Mouse (Mus musculus): ENCODE results near the gene Necab2. TPM values are rescaled to one million over a fixed set of nuclear protein-coding genes. Genes with fewer than 3 reads are reported as not detected.

Gene Necab2
- total and polyA plus RNA-seq, 2 experiments from 2014 or later = 56.1 to 58.5 TPM

DNA sequence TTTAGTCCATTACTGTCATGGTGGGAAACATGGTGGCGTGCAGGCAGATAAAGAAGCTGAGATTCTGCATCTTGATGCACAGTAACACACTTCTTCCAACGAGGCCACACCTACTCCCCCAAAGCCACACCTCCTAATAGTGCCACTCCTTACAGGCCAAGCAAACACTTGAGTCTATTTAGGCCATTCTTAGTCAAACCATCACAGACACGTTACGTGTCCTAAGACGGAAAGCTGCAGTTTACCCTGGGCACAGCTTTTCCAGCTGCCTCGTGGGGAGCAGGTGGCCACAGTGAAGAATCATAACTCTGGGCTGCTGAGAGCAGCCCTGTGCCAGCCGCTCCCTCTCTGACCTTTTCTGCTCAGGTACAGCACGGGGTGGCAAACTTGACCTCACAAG, 38.2 kb upstream of the Necab2 start:
- H3K9ac ChIP-seq = no peak overlapping the region
- H3K27me3 ChIP-seq (ENCODE audit: insufficient read depth, low read length) = no peaks in the 10 kb centered on the region
- peaks cover 62% of the 10 kb centered on the region for H3K36me3 ChIP-seq (ENCODE audit: insufficient read depth)
- no peak overlapping the region for H3K4me2 ChIP-seq (ENCODE audit: low read depth)
- no peak for DNase-seq
- 90% methylated on average over 8 of the region's 8 CpGs for WGBS
- H3K27ac ChIP-seq (ENCODE audit: low read depth, low read length) = no peak overlapping the region
- no peaks in the 10 kb centered on the region for H3K9me3 ChIP-seq (ENCODE audit: low read length)
- H3K4me1 ChIP-seq (ENCODE audit: insufficient read depth) = no peaks in the 10 kb centered on the region
- H3K4me3 ChIP-seq (ENCODE audit: low read depth, low read length) = no peak overlapping the region
- ATAC-seq = no peak
- no peak for TF ChIP-seq CTCF (IDR thresholded peaks at IDR 0.05; ENCODE audit: low read depth)

DNA sequence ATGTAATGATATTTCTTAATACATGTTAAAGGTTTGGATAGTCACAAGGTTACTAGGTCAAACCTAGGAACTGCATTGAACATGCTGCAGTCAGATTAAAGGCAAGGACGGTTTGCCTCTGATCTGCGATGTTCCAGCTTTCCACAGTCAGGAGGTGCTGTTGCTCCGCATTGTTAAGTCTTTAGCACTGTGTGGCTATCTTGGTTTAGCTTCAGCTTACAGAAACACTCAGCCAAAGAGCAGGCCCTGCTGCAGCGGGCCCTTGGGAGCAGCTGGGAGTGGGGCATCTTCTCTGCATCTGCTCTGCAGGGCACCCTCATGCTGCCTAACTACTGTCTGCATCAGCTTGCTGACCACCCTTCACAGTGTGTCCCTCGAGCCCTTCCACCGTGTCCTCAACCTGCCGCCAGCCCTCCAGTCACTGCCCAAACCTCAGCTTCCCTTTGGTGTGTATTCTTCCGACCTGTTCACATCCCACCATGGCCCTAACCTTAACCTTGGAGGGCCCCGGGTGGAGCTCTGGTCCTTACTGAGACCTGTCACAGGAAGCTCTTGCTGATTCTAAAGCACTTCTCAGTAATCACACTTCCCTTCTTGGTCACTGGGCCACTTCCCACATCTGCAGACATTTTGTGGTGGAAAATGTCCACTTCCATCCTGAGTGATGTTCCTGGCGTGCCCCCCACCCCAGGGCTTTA, 34.3 kb upstream of the Necab2 start:
- no peak overlapping the region for H3K4me2 ChIP-seq (ENCODE audit: low read depth)
- no peaks in the 10 kb centered on the region for H3K27me3 ChIP-seq (ENCODE audit: insufficient read depth, low read length)
- no peaks in the 10 kb centered on the region for H3K9me3 ChIP-seq (ENCODE audit: low read length)
- no peak overlapping the region for H3K9ac ChIP-seq
- H3K27ac ChIP-seq (ENCODE audit: low read depth, low read length) = no peak overlapping the region
- H3K36me3 ChIP-seq (ENCODE audit: insufficient read depth) = peaks cover 49% of the 10 kb centered on the region
- H3K4me1 ChIP-seq (ENCODE audit: insufficient read depth) = no peaks in the 10 kb centered on the region
- ATAC-seq (no peak), DNase-seq (no peak)
- no peak overlapping the region for H3K4me3 ChIP-seq (ENCODE audit: low read depth, low read length)
- TF ChIP-seq CTCF (IDR thresholded peaks at IDR 0.05; ENCODE audit: low read depth) = no peak
- WGBS = 59% methylated on average over 10 of the region's 10 CpGs

DNA sequence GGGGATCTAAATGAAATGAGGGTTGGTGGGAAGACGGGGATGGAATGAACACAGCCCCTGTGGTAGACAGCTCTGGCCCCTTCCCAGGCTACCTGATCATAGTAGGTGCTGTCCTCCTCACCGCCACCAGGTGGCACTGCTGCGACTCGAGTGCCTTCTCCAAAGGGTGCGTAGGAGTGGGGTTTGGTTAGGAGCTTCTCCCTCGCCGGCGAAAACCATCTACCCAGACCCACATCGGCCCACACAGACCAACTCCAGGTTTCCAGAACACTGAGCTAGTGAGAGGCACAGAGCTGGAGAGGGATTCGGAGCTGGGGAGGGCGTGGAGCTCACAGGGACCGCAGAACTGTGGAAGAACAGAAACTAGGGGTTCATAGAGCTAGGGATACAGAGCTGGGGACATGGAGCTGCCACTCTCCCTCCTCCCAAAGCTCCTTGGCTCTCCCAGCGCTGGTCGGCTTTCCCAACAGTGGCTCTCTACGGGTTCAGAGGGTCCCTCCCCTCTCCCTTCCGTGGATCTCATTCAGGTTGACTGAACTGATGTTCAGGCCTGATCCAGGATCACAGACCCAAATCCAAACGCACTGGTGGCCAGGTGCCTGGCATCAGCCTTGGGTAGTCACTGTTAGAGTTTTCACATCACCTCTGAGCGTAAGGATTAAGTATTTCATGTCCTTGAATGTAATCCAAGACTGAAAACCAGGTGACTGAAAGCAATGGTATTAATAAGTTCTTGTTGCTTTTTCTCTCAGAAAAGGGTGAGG, 33.6 kb upstream of the Necab2 start:
- Histone ChIP-seq H3K36me3 (ENCODE audit: insufficient read depth) (peaks cover 41% of the 10 kb centered on the region), H3K4me2 (ENCODE audit: low read depth) (peak overlapping the region; percentile 40), H3K4me1 (ENCODE audit: insufficient read depth) (no peaks in the 10 kb centered on the region), H3K9me3 (ENCODE audit: low read length) (no peaks in the 10 kb centered on the region), H3K4me3 (ENCODE audit: low read depth, low read length) (no peak overlapping the region), H3K9ac (0 out of 2 replicates have a peak overlapping the region, but pooled peaks have one; percentile 15), H3K27ac (ENCODE audit: low read depth, low read length) (no peak overlapping the region), H3K27me3 (ENCODE audit: insufficient read depth, low read length) (no peaks in the 10 kb centered on the region)
- whole genome bisulfite sequencing = 9% methylated on average over 18 of the region's 18 CpGs
- peak; percentile 97 for TF ChIP-seq CTCF (IDR thresholded peaks at IDR 0.05; ENCODE audit: low read depth)
- DNase-seq (peak; percentile 88), ATAC-seq (peak; percentile 83)

DNA sequence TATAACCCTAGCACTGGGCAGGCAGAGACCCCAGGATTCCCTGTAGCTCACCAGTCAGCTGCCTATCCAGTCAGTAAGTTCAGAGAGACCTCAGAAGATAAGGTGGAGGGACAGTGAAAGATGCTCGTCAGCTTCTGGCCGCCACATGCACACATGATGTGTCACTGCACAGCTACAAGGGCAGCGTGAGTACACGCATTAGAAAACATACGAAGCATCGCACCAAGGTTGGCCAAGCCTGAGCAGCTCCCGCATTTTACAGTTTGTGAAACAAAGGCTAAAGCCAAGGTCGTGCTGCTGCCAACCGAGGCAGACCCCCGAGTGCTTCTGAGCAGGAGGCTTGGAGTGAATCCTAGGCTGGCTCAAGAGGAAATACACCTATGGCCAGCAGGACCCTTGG, 32.9 kb upstream of the Necab2 start:
- WGBS = 83% methylated on average over 10 of the region's 10 CpGs

DNA sequence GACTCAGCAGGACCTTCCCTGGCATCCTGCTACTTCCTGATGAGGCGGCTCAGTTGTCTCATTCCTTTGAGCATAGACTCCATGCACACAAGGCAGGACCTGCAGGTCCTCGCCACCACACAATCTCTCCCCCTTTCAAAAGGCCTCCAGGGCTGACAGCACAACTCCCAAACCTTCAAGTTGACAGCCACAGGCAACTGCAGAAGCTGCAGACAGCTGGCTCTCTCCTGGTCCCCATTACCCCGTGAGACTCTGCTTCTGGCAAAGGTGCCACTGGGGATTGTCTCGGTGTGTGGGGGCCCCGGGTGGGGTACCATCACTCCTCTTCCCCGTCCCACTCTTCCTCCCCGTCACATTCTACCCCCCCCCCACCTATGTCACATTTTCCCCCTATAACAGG, 26.2 kb upstream of the Necab2 start:
- H3K4me1 ChIP-seq (ENCODE audit: insufficient read depth) = no peaks in the 10 kb centered on the region
- no peak for DNase-seq
- TF ChIP-seq CTCF (IDR thresholded peaks at IDR 0.05; ENCODE audit: low read depth) = no peak

More for the DNA sequence above, 32.9 kb upstream of the Necab2 start:
- H3K4me1 ChIP-seq (ENCODE audit: insufficient read depth) = no peaks in the 10 kb centered on the region
- DNase-seq = no peak
- no peak overlapping the region for H3K27ac ChIP-seq (ENCODE audit: low read depth, low read length)
- H3K27me3 ChIP-seq (ENCODE audit: insufficient read depth, low read length) = no peaks in the 10 kb centered on the region
- H3K4me3 ChIP-seq (ENCODE audit: low read depth, low read length) = no peak overlapping the region
- H3K9ac ChIP-seq = no peak overlapping the region
- peaks cover 34% of the 10 kb centered on the region for H3K36me3 ChIP-seq (ENCODE audit: insufficient read depth)
- no peak overlapping the region for H3K4me2 ChIP-seq (ENCODE audit: low read depth)
- no peaks in the 10 kb centered on the region for H3K9me3 ChIP-seq (ENCODE audit: low read length)
- TF ChIP-seq CTCF (IDR thresholded peaks at IDR 0.05; ENCODE audit: low read depth) = no peak
- no peak for ATAC-seq

DNA sequence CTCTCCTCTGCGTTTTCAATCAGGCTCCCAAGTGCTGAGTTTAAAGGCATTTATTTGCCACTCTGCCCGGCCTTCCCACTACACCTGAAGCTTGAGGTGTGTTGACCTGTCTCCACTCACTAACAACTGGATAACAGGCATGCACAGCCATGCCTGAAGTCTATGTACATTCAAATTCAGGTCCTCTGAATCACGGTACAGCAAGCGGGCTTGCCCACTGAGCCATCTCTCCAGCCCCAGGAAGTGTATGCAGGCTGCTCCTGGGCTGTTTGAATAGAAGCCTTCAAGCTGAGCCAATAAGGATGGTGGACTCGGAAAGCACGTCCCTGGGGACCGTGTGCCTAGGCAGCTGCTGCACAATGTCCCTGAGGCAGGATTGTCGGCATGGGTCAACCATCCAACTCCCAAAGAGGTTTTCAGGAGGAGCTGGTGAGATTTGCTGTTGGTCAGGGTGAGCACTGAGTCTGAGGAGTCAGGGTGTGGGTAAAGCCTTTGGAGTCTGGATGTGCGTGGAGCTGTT, 24.9 kb upstream of the Necab2 start:
- 60% methylated on average over 9 of the region's 9 CpGs for WGBS
- Histone ChIP-seq H3K27ac (ENCODE audit: low read depth, low read length) (no peak overlapping the region), H3K27me3 (ENCODE audit: insufficient read depth, low read length) (no peaks in the 10 kb centered on the region), H3K9ac (no peak overlapping the region), H3K36me3 (ENCODE audit: insufficient read depth) (no peaks in the 10 kb centered on the region), H3K4me1 (ENCODE audit: insufficient read depth) (no peaks in the 10 kb centered on the region), H3K4me2 (ENCODE audit: low read depth) (no peak overlapping the region), H3K9me3 (ENCODE audit: low read length) (no peaks in the 10 kb centered on the region), H3K4me3 (ENCODE audit: low read depth, low read length) (no peak overlapping the region)
- ATAC-seq = no peak
- no peak for DNase-seq
- no peak for TF ChIP-seq CTCF (IDR thresholded peaks at IDR 0.05; ENCODE audit: low read depth)

More for the DNA sequence above, 26.2 kb upstream of the Necab2 start:
- H3K9me3 ChIP-seq (ENCODE audit: low read length) = no peaks in the 10 kb centered on the region
- H3K9ac ChIP-seq = no peak overlapping the region
- no peak overlapping the region for H3K4me2 ChIP-seq (ENCODE audit: low read depth)
- WGBS = 72% methylated on average over 7 of the region's 7 CpGs
- no peak overlapping the region for H3K27ac ChIP-seq (ENCODE audit: low read depth, low read length)
- ATAC-seq = no peak
- H3K27me3 ChIP-seq (ENCODE audit: insufficient read depth, low read length) = no peaks in the 10 kb centered on the region
- H3K36me3 ChIP-seq (ENCODE audit: insufficient read depth) = no peaks in the 10 kb centered on the region
- H3K4me3 ChIP-seq (ENCODE audit: low read depth, low read length) = no peak overlapping the region

Measured in forebrain, postnatal 0 days (tissue).